Mouse (Mus musculus) urinary bladder, postnatal 25 days (tissue): ENCODE data around the gene Il20.

Experiments
- DNase-seq: peaks from one replicate; pipeline ENCODE4 v3.0.0; 2022; ENCODE audit warnings: low spot score

The Il20 gene

GRCm38 (mm10) chr1:130911401-130912010 is at the start of gene Il20:
Il20 (minus strand) TSS chr1:130911451.
- DNase-seq, result no peak

- no peak for DNase-seq
These were observed 35.7 kb upstream of the Il20 start for GRCm38 (mm10) chr1:130946920-130947319.

GRCm38 (mm10) chr1:130941801-130942200 is 30.6 kb upstream of the Il20 start:
- DNase-seq, result no peak

GRCm38 (mm10) chr1:130940065-130940687 is 28.9 kb upstream of the Il20 start, which contains the start of gene Il19:
Il19 (minus strand) TSS chr1:130940115.
- DNase-seq, result no peak

GRCm38 (mm10) chr1:130938192-130938591 is 26.9 kb upstream of the Il20 start:
- DNase-seq, result no peak

- no peak for DNase-seq
These were observed 25.9 kb upstream of the Il20 start for GRCm38 (mm10) chr1:130937170-130937569.

GRCm38 (mm10) chr1:130936351-130936750 is 25.1 kb upstream of the Il20 start:
- no peak for DNase-seq

GRCm38 (mm10) chr1:130926484-130926883 is 15.2 kb upstream of the Il20 start:
- DNase-seq, result no peak

- no peak for DNase-seq
These were observed 7.2 kb upstream of the Il20 start for GRCm38 (mm10) chr1:130918323-130918980.

- DNase-seq, result no peak
These were observed 8.7 kb downstream of the Il20 start for GRCm38 (mm10) chr1:130902505-130902904.

- no peak for DNase-seq
These were observed 16.8 kb downstream of the Il20 start for GRCm38 (mm10) chr1:130894468-130894867.

GRCm38 (mm10) chr1:130893329-130894040 is 17.8 kb downstream of the Il20 start:
- no peak for DNase-seq

GRCm38 (mm10) chr1:130892446-130892845 is 18.8 kb downstream of the Il20 start:
- DNase-seq, result no peak

- no peak for DNase-seq
These were observed 23.9 kb downstream of the Il20 start, which contains the start of gene Il24 for GRCm38 (mm10) chr1:130887354-130887753. Il24 (minus strand) TSS chr1:130887454.

- no peak for DNase-seq
These were observed 28.1 kb downstream of the Il20 start for GRCm38 (mm10) chr1:130883146-130883545.

GRCm38 (mm10) chr1:130879927-130880326 is 31.3 kb downstream of the Il20 start:
- DNase-seq, result no peak

- peak; percentile 22 for DNase-seq
These were observed 33.2 kb downstream of the Il20 start for GRCm38 (mm10) chr1:130877889-130878614.

- peak; percentile 40 for DNase-seq
These were observed 34.2 kb downstream of the Il20 start for GRCm38 (mm10) chr1:130876931-130877509.

- DNase-seq, result no peak
These were observed 35.3 kb downstream of the Il20 start for GRCm38 (mm10) chr1:130875910-130876309.

GRCm38 (mm10) chr1:130875139-130875538 is 36.1 kb downstream of the Il20 start:
- DNase-seq, result no peak

GRCm38 (mm10) chr1:130872912-130873311 is 38.3 kb downstream of the Il20 start:
- no peak for DNase-seq
